Mouse (Mus musculus): ENCODE results near the gene Chid1.

Gene Chid1

GRCm38 (mm10) chr7:141477578-141478269 lies 61.9 kb downstream of the Chid1 start:
- no peak for DNase-seq (ENCODE audit: extremely low spot score, low read depth, low spot score)

DNA sequence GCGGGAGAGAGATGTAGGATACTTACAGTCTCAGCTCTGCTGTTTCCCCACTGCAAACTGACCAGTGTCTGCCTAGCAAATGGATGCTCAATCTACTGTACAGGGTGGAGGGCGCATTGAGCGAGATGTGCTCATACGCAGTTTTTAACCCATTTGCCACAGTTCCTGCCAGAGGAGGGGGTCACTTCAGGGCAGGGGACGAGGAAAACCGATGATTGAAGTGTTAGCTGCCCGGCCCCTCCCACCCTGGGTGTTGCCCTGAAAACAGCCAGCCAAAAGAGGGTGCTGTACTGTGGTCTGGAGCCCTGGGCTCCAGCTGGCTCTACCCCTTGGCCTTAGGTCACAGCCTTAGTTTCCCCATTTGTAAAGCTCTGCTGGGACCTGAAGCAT lies 62.7 kb downstream of the Chid1 start:
- no peak for DNase-seq (ENCODE audit: extremely low spot score, low read depth, low spot score)

DNA sequence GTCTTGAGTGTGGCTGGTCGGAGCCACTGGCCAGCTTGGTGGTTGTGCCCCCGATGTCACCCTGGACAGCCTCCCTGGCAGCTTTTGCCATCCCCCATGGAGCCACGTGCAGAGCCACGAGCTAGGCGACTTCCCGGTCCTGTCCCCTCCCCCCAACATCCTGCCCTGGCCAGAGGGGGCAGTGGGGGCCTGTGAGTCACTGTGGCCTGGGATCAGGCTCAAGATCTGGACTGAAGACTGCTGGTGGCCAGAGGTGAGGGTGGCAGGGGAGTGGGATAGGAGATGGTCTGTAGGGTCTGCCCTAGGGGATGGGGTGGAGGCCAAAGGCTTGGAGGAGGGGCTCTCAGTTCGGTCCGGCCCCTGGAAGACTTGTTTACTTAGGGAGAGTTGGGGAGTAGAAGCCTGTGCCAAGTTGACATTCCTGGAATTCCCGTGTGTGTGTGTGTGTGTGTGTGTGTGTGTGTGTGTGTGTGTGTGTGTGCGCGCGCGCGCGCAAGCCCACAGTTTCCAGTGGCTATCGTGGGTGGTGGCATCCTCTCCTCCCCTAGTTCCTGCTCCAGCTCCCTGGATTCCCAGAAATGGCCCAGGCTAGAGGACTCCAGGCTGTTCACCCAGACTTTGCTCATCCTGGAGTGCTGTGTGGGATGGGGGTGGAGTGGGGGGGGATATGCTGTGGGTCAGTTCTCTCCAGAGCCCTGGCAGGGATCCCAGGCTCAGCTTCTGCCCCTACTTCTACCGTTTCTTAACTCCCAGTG lies 63.3 kb downstream of the Chid1 start:
- DNase-seq (ENCODE audit: extremely low spot score, low read depth, low spot score): no peak

- no peak for DNase-seq (ENCODE audit: extremely low spot score, low read depth, low spot score)
These were observed 63.9 kb downstream of the Chid1 start for GRCm38 (mm10) chr7:141475805-141476158.

GRCm38 (mm10) chr7:141475011-141475804 lies 64.4 kb downstream of the Chid1 start, which contains the start of the genes Polr2l and Tspan4:
Gene Polr2l (minus strand): TSS chr7:141475132.
Gene Tspan4 (plus strand): TSS chr7:141475240.
- no peak for DNase-seq (ENCODE audit: extremely low spot score, low read depth, low spot score)

GRCm38 (mm10) chr7:141474160-141474559 lies 65.5 kb downstream of the Chid1 start:
- no peak for DNase-seq (ENCODE audit: extremely low spot score, low read depth, low spot score)

- DNase-seq (ENCODE audit: extremely low spot score, low read depth, low spot score): no peak
These were observed 66.9 kb downstream of the Chid1 start for GRCm38 (mm10) chr7:141472763-141473162.

DNA sequence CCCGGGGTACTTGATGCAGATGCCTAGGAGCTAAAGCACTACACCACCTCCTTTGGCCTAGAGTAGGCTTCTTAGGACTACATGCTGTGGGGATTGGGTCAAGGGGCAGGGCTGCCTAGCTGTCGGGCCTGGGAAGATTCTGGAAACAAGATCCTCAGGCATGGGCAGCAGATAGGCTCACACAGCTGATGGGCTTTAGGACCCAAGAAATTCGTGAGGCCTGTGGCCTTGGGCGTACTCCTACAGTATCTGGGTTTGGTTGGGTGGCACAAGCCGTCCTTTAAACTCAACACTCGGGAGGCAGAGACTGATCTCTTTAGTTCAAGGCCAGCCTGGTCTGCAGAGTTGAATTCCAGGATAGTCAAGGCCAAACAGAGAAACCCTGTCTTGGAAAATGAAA lies 67.4 kb downstream of the Chid1 start:
- DNase-seq (ENCODE audit: extremely low spot score, low read depth, low spot score): no peak

DNA sequence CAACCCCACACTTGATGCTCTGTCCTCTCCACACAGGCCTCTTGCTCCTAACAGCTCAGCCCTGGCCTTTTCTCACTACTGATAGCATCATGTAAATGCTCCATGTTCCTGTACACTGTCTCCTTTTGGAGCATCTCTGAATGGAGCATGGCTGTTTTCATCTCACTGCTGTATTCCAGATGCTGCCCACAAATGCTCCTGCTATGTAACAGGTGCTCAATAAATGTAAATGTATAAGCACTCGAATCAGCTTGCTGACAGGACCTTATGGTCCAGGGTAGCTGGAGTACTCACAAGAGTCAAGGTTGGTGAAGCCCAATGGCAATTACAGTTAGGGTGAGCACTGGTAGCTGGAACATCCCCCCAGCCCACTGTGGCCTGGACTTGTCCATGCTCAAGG lies 68.4 kb downstream of the Chid1 start:
- DNase-seq (ENCODE audit: extremely low spot score, low read depth, low spot score): no peak

DNA sequence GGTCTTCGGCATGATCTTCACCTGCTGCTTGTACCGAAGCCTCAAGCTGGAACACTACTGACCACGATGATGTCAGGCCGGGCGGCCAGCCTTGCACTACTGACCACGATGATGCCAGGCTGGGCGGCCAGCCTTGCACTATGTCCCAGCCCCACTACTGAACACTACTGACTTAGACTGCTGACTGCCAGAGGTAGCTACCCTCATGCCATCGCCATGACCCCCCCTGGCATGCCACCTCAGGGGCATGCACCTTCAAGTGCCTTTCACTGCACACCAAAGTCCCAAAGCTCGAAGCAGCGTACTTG lies 69.1 kb downstream of the Chid1 start:
- DNase-seq (ENCODE audit: extremely low spot score, low read depth, low spot score): no peak

DNA sequence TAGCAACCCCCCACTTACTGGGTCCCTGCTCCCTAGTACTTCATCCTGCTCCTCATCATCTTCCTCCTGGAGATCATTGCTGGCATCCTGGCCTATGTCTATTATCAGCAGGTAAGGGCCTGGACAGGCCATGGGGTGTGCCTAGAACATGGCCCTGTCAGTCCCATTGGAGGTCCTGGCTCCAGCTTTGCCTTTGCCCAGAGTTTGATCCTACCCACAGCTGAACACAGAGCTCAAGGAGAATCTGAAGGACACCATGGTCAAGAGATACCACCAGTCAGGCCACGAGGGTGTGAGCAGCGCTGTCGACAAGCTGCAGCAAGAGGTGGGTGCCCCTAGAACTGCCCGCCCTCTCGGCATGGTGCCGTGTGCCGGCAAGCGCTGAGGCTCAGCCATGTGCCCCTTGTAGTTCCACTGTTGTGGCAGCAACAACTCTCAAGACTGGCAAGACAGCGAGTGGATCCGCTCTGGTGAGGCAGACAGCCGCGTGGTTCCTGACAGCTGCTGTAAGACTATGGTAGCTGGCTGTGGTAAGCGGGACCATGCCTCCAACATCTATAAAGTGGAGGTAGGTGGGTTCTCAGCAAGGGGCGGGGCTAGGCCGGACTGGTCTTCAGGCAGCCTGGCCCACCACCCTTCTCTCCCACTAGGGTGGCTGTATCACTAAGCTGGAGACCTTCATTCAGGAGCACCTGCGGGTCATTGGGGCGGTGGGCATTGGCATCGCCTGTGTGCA lies 69.6 kb downstream of the Chid1 start:
- no peak for DNase-seq (ENCODE audit: extremely low spot score, low read depth, low spot score)

DNA sequence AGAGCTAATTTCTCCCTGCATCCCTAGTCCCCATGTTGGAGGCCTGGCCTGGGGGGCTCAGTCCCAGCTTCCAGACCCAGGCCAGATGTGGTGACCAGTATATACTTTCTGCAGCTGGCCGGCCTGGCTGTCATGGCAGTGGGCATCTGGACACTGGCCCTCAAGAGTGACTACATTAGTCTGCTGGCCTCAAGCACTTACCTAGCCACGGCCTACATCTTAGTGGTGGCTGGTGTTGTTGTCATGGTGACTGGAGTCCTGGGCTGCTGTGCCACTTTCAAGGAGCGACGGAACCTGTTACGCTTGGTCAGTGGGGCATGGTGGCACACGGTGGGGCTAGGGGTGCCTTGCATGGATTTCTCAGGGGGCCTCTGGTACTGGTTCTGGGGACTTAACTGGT lies 70.3 kb downstream of the Chid1 start:
- no peak for DNase-seq (ENCODE audit: extremely low spot score, low read depth, low spot score)

DNA sequence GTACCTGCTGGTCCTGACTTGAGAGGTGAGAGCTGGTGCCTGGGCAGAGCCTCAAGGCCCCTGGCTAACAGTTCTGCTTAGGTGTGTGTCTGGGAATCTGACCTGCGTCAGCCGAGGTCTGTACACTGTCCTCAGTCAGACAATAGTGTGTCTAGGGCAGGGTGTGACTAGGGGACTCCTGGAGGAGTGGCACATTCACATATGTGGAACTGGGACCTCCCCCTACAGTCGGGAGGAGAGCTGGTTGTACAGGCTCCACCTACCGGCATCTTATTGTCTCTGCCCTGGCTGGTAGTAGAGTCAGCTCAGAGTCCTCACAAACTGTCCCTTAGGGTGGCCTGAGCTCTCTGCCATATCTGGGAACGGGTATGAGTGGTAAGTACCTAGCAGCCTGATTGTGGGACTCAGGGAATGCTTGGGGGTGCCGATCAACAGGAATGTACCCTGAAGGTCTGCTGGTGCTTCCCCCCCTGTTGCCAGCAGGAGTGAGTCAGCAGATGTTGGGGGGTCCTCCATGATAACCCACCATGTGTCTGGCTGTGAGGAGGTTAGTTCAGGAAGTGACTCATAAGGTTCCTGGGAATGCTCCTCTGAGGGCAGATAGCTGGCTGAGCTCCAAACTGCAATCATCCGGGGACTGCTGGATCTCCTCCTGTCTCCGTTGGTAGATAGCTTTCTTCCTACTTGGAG lies 71.0 kb downstream of the Chid1 start:
- no peak for DNase-seq (ENCODE audit: extremely low spot score, low read depth, low spot score)

GRCm38 (mm10) chr7:141468164-141468521 lies 71.5 kb downstream of the Chid1 start:
- DNase-seq (ENCODE audit: extremely low spot score, low read depth, low spot score): no peak

DNA sequence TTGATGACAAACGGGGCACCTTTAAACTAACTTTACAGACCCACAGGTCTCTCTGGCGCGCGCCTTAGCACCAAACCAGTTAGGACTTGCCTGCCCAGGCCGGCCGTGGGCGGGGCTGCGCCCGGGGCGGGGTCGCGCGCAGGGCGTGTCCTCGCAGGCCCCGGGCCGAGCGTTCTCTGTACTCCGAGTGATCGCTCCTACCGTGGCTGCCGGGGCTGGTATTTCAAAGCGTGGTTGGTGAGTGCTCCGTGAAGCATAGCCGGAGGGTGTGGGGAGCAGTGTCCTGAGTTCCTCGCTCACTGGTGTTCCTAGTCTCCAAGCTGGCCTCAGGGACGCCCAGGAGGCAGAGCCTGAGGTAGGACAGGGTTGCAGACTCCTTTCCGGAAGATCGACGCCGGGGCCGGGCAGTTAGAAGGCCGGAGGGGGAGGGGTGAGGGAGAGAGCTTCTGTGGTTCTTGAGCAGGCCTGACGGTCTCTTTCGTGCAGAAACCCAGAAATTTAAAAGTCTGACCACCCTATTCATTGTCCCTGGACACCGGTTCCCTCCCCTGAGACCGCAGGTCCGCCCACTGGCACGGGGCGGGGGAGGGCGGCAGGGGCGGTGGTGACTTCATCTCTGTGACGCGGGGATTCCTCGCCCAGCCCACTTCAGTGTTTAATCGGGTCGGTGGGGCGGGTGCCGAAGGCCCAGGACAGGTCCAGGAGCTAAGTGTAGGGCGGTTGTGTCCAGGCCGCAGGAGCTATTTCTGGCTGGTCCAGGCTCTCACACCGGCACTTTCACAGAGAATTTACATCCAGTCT lies 72.2 kb downstream of the Chid1 start, which contains the start of gene Cd151:
Gene Cd151 (plus strand): TSS at position 163 of the 801 bp plus-strand sequence.
- DNase-seq (ENCODE audit: extremely low spot score, low read depth, low spot score): no peak

DNA sequence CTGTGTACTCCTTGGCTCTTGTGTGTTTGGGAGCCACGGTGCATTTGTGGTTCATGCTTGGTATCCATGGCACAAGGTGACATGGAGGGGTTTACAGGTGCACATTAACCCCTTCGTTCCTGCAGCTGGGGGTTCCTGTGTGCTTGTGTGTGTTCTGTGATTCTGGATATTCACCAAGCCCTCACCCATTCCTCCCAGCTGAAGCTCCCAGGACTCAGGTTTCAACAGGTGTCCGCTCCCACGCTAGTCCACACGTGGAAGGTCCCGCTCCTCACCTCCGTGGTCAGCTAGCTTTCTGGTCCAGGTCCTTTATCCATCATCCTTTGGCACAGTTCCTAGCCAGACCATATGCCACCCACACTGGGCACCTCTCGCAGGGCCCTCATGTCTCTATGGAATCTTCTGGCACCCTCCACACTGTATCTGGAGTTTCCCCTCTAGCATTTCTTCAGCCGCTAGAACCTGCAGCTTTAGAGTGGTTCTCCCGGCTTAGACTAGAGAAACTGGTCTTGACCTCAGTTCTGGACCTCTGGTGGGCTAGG lies 73.0 kb downstream of the Chid1 start:
- DNase-seq (ENCODE audit: extremely low spot score, low read depth, low spot score): no peak

DNA sequence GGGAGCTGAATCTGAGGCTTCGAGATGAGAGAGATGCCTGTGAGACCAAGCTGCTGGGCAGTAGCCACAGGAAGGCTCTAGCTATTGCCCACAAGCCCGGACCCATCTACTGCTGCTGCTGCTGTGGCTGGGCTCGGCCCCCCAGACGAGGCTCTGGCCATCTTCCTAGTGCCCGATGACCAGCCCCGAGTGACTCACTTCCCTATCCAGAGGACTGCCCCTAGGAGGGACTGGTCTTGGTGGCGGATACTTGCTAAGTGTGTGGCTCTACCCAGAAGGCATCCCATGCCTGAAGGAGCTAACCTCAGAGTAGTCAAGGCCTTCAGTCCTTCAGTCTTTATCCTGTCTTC lies 73.6 kb downstream of the Chid1 start:
- DNase-seq (ENCODE audit: extremely low spot score, low read depth, low spot score): no peak

- no peak for DNase-seq (ENCODE audit: extremely low spot score, low read depth, low spot score)
These were observed 74.1 kb downstream of the Chid1 start for GRCm38 (mm10) chr7:141465388-141466044.

DNA sequence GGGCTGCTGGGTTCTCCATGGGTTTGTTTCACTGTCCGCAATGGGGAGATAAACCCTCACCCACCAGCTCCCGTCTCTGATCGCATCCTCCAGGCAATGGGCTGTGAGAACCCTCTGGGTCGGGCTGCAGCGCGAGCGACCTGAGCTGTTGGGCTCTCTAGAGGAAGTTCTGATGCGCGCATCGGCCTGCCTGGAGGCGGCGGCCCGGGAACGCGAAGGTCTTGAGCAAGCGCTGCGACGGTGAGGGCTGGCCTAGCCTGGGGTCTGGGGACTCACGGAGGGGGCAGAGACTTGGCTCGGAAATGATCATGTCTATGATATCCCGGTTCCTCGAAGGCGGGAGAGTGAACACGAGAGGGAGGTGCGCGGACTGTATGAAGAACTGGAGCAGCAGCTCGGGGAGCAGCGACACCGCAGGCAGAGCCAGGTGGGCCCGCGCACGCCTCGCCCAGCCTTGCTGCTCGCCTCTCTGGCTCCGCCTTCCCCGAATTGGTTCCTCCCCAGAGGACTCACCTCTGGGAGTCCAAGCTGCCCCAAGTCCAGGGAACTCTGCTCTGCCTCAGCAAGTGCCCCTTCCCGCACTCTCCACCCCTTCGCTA lies 75.0 kb downstream of the Chid1 start:
- DNase-seq (ENCODE audit: extremely low spot score, low read depth, low spot score): no peak
